Mouse (Mus musculus) urinary bladder, postnatal 14 days (tissue): ENCODE measurements around the gene Gm14325.
"Not testable (repeated sequence)": the region's sequence is repeated elsewhere in the genome, so short reads cannot be mapped to it uniquely, and the experiment has no call there.

ENCODE experiments used
- DNase-seq: peaks from one replicate; pipeline ENCODE4 v3.0.0; 2021; ENCODE audit warnings: low spot score

Gene Gm14325

GRCm38 (mm10) chr2:177839901-177840663 is at the start of gene Gm14325:
Gene Gm14325 (minus strand): TSS chr2:177840336.
- DNase-seq, result peak; percentile 68

- not testable (repeated sequence) for DNase-seq
These were observed 47.6 kb upstream of the Gm14325 start for GRCm38 (mm10) chr2:177887743-177888142.

GRCm38 (mm10) chr2:177862254-177862653 is 22.1 kb upstream of the Gm14325 start:
- not testable (repeated sequence) for DNase-seq

GRCm38 (mm10) chr2:177843666-177844065 is 3.5 kb upstream of the Gm14325 start:
- not testable (repeated sequence) for DNase-seq

- DNase-seq, result not testable (repeated sequence)
These were observed 3.4 kb downstream of the Gm14325 start for GRCm38 (mm10) chr2:177836756-177837155.

- not testable (repeated sequence) for DNase-seq
These were observed 4.2 kb downstream of the Gm14325 start for GRCm38 (mm10) chr2:177835733-177836536.

GRCm38 (mm10) chr2:177821952-177822351 is 18.2 kb downstream of the Gm14325 start:
- DNase-seq, result not testable (repeated sequence)

- DNase-seq, result not testable (repeated sequence)
These were observed 34.0 kb downstream of the Gm14325 start for GRCm38 (mm10) chr2:177806170-177806569.

- not testable (repeated sequence) for DNase-seq
These were observed 52.8 kb downstream of the Gm14325 start for GRCm38 (mm10) chr2:177787351-177787750.
